In the genomic region with DNA sequence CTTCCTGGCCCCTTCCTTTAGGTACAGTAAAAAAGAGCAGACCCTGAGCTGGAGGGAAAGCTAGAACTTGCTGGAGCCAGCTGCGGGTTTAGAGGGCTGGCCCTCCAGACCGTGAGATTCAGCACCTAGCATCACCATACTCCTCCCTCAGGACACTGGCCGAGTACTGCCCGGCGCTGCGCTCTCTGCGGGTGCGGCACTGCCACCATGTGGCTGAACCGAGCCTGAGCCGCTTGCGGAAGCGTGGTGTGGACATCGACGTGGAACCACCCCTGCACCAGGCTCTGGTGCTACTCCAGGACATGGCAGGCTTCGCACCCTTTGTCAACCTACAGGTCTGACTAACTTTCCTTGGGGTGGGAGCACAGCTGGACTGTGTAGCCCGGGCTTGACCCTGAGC, we compare ENCODE assay signal across 8 mouse cellular contexts. TPM values are rescaled to one million over a fixed set of nuclear protein-coding genes. Genes with fewer than 3 reads are reported as not detected.
DNase-seq lines count a peak whose midpoint lies in the region; ATAC-seq and TF ChIP-seq lines count a peak whose summit lies in the region.

No protein-coding gene starts in this region.

- in situ Hi-C loops in ES-E14 (cut with MboI; ENCODE audit: low sequenced_read_pairs in 2 of 2, unreplicated experiment in 2 of 2) = no loop called here

- WGBS in forebrain, embryonic 11.5 days = 4% methylated on average over 16 of the region's 16 CpGs
- 6% methylated on average over 16 of the region's 16 CpGs for WGBS in heart, embryonic 16.5 days
- WGBS in lung, embryonic 15.5 days = 5% methylated on average over 16 of the region's 16 CpGs

- peaks cover 3 to 8% of the 10 kb centered on the region in 2 experiments; a peak in 2 of 4 replicates for H3K4me1 ChIP-seq in ES-E14 (ENCODE audit: control insufficient read depth in 2 of 2, insufficient read depth in 2 of 2, low read length in 2 of 2, poor library complexity in 1 of 2)
- peaks cover 20% of the 10 kb centered on the region for H3K4me1 ChIP-seq in forebrain, embryonic 11.5 days (replicated peaks; ENCODE audit: control insufficient read depth, insufficient read depth, low read length)
- peaks cover 15% of the 10 kb centered on the region for H3K4me1 ChIP-seq in heart, embryonic 16.5 days (ENCODE audit: control insufficient read depth, insufficient read depth, low read length)
- peaks cover 27% of the 10 kb centered on the region for H3K4me1 ChIP-seq in lung, embryonic 15.5 days

- no peak for DNase-seq in ES-E14 (ENCODE audit: low read depth, low spot score)
- DNase-seq in brain, embryonic 14.5 days (ENCODE audit: low read depth) = peak; percentile 79
- DNase-seq in forebrain, embryonic 11.5 days (ENCODE audit: low spot score) = peak; percentile 85
- peak; percentile 87 to 91 for DNase-seq in kidney, postnatal 25 days
- DNase-seq in thymus, postnatal 4 days = peak; percentile 65

- no peaks in the 10 kb centered on the region for H3K9me3 ChIP-seq in ES-E14 (ENCODE audit: control insufficient read depth, insufficient read depth, low read depth, low read length)
- no peaks in the 10 kb centered on the region for H3K9me3 ChIP-seq in forebrain, embryonic 11.5 days (ENCODE audit: control insufficient read depth, low read length)
- no peaks in the 10 kb centered on the region for H3K9me3 ChIP-seq in heart, embryonic 16.5 days (replicated peaks; ENCODE audit: control insufficient read depth, low read length)
- H3K9me3 ChIP-seq in lung, embryonic 15.5 days = no peaks in the 10 kb centered on the region

- peaks cover 12% of the 10 kb centered on the region; the same call in 1 of the 2 replicates for H3K36me3 ChIP-seq in ES-E14 (ENCODE audit: control insufficient read depth, insufficient read depth, low read length, poor library complexity, severe bottlenecking)
- H3K36me3 ChIP-seq in forebrain, embryonic 11.5 days (ENCODE audit: control insufficient read depth, insufficient read depth, low read length) = peaks cover 2% of the 10 kb centered on the region; the same call in 1 of the 2 replicates
- H3K36me3 ChIP-seq in heart, embryonic 16.5 days (ENCODE audit: control insufficient read depth, insufficient read depth) = peaks cover 12% of the 10 kb centered on the region; the same call in 1 of the 2 replicates
- H3K36me3 ChIP-seq in lung, embryonic 15.5 days = peaks cover 11% of the 10 kb centered on the region; the same call in 1 of the 2 replicates

- TF ChIP-seq POLR2A in brain, embryonic 14.5 days (IDR thresholded peaks at IDR 0.05; ENCODE audit: borderline replicate concordance, extremely low read depth, insufficient read depth, insufficient read length, poor library complexity, severe bottlenecking) = no peak

- H3K9ac ChIP-seq in ES-E14 (ENCODE audit: insufficient read depth, low read depth, low read length, poor library complexity, severe bottlenecking) = no peak overlapping the region
- H3K9ac ChIP-seq in forebrain, embryonic 11.5 days (ENCODE audit: low read length) = no peak overlapping the region
- no peak overlapping the region for H3K9ac ChIP-seq in heart, embryonic 16.5 days (ENCODE audit: low read length)
- no peak overlapping the region for H3K9ac ChIP-seq in lung, embryonic 15.5 days

- peak; percentile 82 for TF ChIP-seq CTCF in brain, embryonic 14.5 days (IDR thresholded peaks at IDR 0.05; ENCODE audit: borderline replicate concordance, extremely low read depth, insufficient read depth, insufficient read length)

- peak; percentile 32; the same call in 1 of the 2 replicates for ATAC-seq in forebrain, embryonic 11.5 days (replicated peaks; ENCODE audit: low FRiP score)
- 0 out of 2 replicates have a peak, but pooled peaks have one; percentile 16 for ATAC-seq in heart, embryonic 16.5 days (replicated peaks; ENCODE audit: extremely low read depth, insufficient read depth, low FRiP score)
- ATAC-seq in lung, embryonic 15.5 days (ENCODE audit: borderline replicate concordance, extremely low read depth, low FRiP score, low TSS enrichment) = peak; percentile 60
- peak; percentile 75 for ATAC-seq in neutrophil, adult 5-6 weeks (ENCODE audit: extremely low read depth, insufficient number of reproducible peaks, low FRiP score, poor library complexity, severe bottlenecking)

- H3K4me2 ChIP-seq in forebrain, embryonic 11.5 days (ENCODE audit: low read depth, low read length, severe bottlenecking) = 0 out of 2 replicates have a peak overlapping the region, but pooled peaks have one; percentile 18
- H3K4me2 ChIP-seq in heart, embryonic 16.5 days (ENCODE audit: low read depth, low read length) = peak overlapping the region; percentile 75; the same call in 1 of the 2 replicates
- H3K4me2 ChIP-seq in lung, embryonic 15.5 days = peak overlapping the region; percentile 100

- H3K27ac ChIP-seq in ES-E14 (ENCODE audit: insufficient read depth, low read depth, low read length, poor library complexity, severe bottlenecking) = no peak overlapping the region
- H3K27ac ChIP-seq in forebrain, embryonic 11.5 days (ENCODE audit: low read depth, low read length) = no peak overlapping the region
- no peak overlapping the region for H3K27ac ChIP-seq in heart, embryonic 16.5 days (ENCODE audit: low read length)
- no peak overlapping the region for H3K27ac ChIP-seq in lung, embryonic 15.5 days

- H3K27me3 ChIP-seq in forebrain, embryonic 11.5 days (ENCODE audit: control insufficient read depth, insufficient read depth, low read length) = peaks cover 9% of the 10 kb centered on the region; the same call in 1 of the 2 replicates
- H3K27me3 ChIP-seq in heart, embryonic 16.5 days (ENCODE audit: control insufficient read depth, insufficient read depth, low read length) = peaks cover 25% of the 10 kb centered on the region
- H3K27me3 ChIP-seq in lung, embryonic 15.5 days = peaks cover 28% of the 10 kb centered on the region

- peak overlapping the region in 1 of 2 experiments; percentile 99; a peak in 2 of 4 replicates for H3K4me3 ChIP-seq in ES-E14 (ENCODE audit: insufficient read depth in 1 of 2, low read depth in 1 of 2, low read length in 2 of 2, poor library complexity in 1 of 2, severe bottlenecking in 1 of 2)
- H3K4me3 ChIP-seq in forebrain, embryonic 11.5 days (ENCODE audit: low read depth, low read length) = no peak overlapping the region
- H3K4me3 ChIP-seq in heart, embryonic 16.5 days (ENCODE audit: low read length) = no peak overlapping the region
- H3K4me3 ChIP-seq in lung, embryonic 15.5 days = 0 out of 2 replicates have a peak overlapping the region, but pooled peaks have one; percentile 76

TF ChIP-seq in ES-E14, 5 proteins besides CTCF, POLR2A, EP300 and RAD21:
- TF ChIP-seq HCFC1 (IDR thresholded peaks at IDR 0.05; ENCODE audit: borderline replicate concordance, insufficient read depth, low read length) (0 out of 2 replicates have a peak, but pooled peaks have one; percentile 33), ZNF384 (IDR thresholded peaks at IDR 0.05; ENCODE audit: low read depth, low read length) (no peak), ZC3H11A (IDR thresholded peaks at IDR 0.05; ENCODE audit: borderline replicate concordance, low read depth, low read length) (0 out of 2 replicates have a peak, but pooled peaks have one; percentile 10), MAFK (IDR thresholded peaks at IDR 0.05; ENCODE audit: insufficient read depth, low read depth, low read length) (no peak), CHD2 (IDR thresholded peaks at IDR 0.05; ENCODE audit: low read depth, low read length) (no peak)

RNA-seq across cellular contexts. Expression of a gene that starts 2.0 kb away (rescaled TPM):
- total RNA-seq in ES-E14 (2012; rRNA removed) = 7.8 and 7.9 TPM in 2 replicates
- 37.1 and 45.9 TPM in 2 replicates for polyA plus RNA-seq in brain, embryonic 14.5 days (2012; rRNA removed)
- polyA plus RNA-seq in forebrain, embryonic 11.5 days (2014; fragmentation: Nextera tagmentation; extraction: Ambion mirVana) = 22.5 and 25.8 TPM in 2 replicates
- polyA plus RNA-seq in heart, embryonic 16.5 days (2015; fragmentation: Nextera tagmentation; extraction: Ambion mirVana) = 11.0 and 12.8 TPM in 2 replicates
- 13.3 and 14.2 TPM in 2 replicates for polyA plus RNA-seq in lung, embryonic 15.5 days (2015; fragmentation: Nextera tagmentation; extraction: Ambion mirVana)
- total RNA-seq in neutrophil, adult 5-6 weeks (2017) = 1.8 and 3.1 TPM in 2 replicates

RNA-seq across cellular contexts. Expression of a gene that starts 3.0 kb away (rescaled TPM):
- 2.4 and 3.1 TPM in 2 replicates for total RNA-seq in ES-E14 (2012; rRNA removed)
- 292 and 297 TPM in 2 replicates for polyA plus RNA-seq in brain, embryonic 14.5 days (2012; rRNA removed)
- polyA plus RNA-seq in forebrain, embryonic 11.5 days (2014; fragmentation: Nextera tagmentation; extraction: Ambion mirVana) = 10.7 and 11.3 TPM in 2 replicates
- polyA plus RNA-seq in heart, embryonic 16.5 days (2015; fragmentation: Nextera tagmentation; extraction: Ambion mirVana) = 4.1 and 5.1 TPM in 2 replicates
- 7.0 and 8.3 TPM in 2 replicates for polyA plus RNA-seq in lung, embryonic 15.5 days (2015; fragmentation: Nextera tagmentation; extraction: Ambion mirVana)
- total RNA-seq in neutrophil, adult 5-6 weeks (2017) = 2.2 and 2.8 TPM in 2 replicates

RNA-seq across cellular contexts. Expression of a gene that starts 8.6 kb away (rescaled TPM):
- 75.1 and 102 TPM in 2 replicates for total RNA-seq in ES-E14 (2012; rRNA removed)
- 206 and 246 TPM in 2 replicates for polyA plus RNA-seq in brain, embryonic 14.5 days (2012; rRNA removed)
- polyA plus RNA-seq in forebrain, embryonic 11.5 days (2014; fragmentation: Nextera tagmentation; extraction: Ambion mirVana) = 217 and 242 TPM in 2 replicates
- 142 and 150 TPM in 2 replicates for polyA plus RNA-seq in heart, embryonic 16.5 days (2015; fragmentation: Nextera tagmentation; extraction: Ambion mirVana)
- 146 and 154 TPM in 2 replicates for polyA plus RNA-seq in lung, embryonic 15.5 days (2015; fragmentation: Nextera tagmentation; extraction: Ambion mirVana)
- total RNA-seq in neutrophil, adult 5-6 weeks (2017) = 32.4 and 53.2 TPM in 2 replicates

RNA-seq across cellular contexts. Expression of a gene that starts 11.0 kb away (rescaled TPM):
- total RNA-seq in ES-E14 (2012; rRNA removed) = 9.9 and 19.8 TPM in 2 replicates
- 16.1 and 18.2 TPM in 2 replicates for polyA plus RNA-seq in brain, embryonic 14.5 days (2012; rRNA removed)
- 7.9 and 8.6 TPM in 2 replicates for polyA plus RNA-seq in forebrain, embryonic 11.5 days (2014; fragmentation: Nextera tagmentation; extraction: Ambion mirVana)
- 6.0 TPM in 2 replicates for polyA plus RNA-seq in heart, embryonic 16.5 days (2015; fragmentation: Nextera tagmentation; extraction: Ambion mirVana)
- polyA plus RNA-seq in lung, embryonic 15.5 days (2015; fragmentation: Nextera tagmentation; extraction: Ambion mirVana) = 10.1 and 10.5 TPM in 2 replicates
- 0.37 TPM in 1 of 2 replicates, not detected in the other for total RNA-seq in neutrophil, adult 5-6 weeks (2017)

RNA-seq across cellular contexts. Expression of a gene that starts 20.2 kb away (rescaled TPM):
- total RNA-seq in ES-E14 (2012; rRNA removed) = 0.53 and 0.80 TPM in 2 replicates
- polyA plus RNA-seq in brain, embryonic 14.5 days (2012; rRNA removed) = 2.1 TPM in 2 replicates
- polyA plus RNA-seq in forebrain, embryonic 11.5 days (2014; fragmentation: Nextera tagmentation; extraction: Ambion mirVana) = 1.3 and 2.7 TPM in 2 replicates
- 1.1 and 1.2 TPM in 2 replicates for polyA plus RNA-seq in heart, embryonic 16.5 days (2015; fragmentation: Nextera tagmentation; extraction: Ambion mirVana)
- 2.0 and 2.4 TPM in 2 replicates for polyA plus RNA-seq in lung, embryonic 15.5 days (2015; fragmentation: Nextera tagmentation; extraction: Ambion mirVana)
- not detected in 2 replicates for total RNA-seq in neutrophil, adult 5-6 weeks (2017)

Comparison
In these comparisons a context has a peak if more than half of its experiments do, and no peak if none do; other contexts are left out.
1. ATAC-seq: peak in every context shown above with its lines; median percentile 75 in neutrophil, adult 5-6 weeks; 60 in lung, embryonic 15.5 days; 32 in forebrain, embryonic 11.5 days; 16 in heart, embryonic 16.5 days.
2. H3K4me2 ChIP-seq: peak in every context shown above with its lines; median percentile 100 in lung, embryonic 15.5 days; 75 in heart, embryonic 16.5 days; 18 in forebrain, embryonic 11.5 days.
3. RNA of a gene that starts 3.0 kb away (polyA plus RNA-seq): 292 to 297 TPM in brain, embryonic 14.5 days; 10.7 to 11.3 TPM in forebrain, embryonic 11.5 days, 7.0 to 8.3 TPM in lung, embryonic 15.5 days and 4.1 to 5.1 TPM in heart, embryonic 16.5 days; every median in the first group is over 10 times any median in the second.